Mouse (Mus musculus): Measurements from ENCODE around the gene Mmp23. TPM values are rescaled to one million over a fixed set of nuclear protein-coding genes. Genes with fewer than 3 reads are reported as not detected.
"Not testable (repeated sequence)": the region's sequence is repeated elsewhere in the genome, so short reads cannot be mapped to it uniquely, and the experiment has no call there.

The Mmp23 gene
- polyA plus RNA-seq, 2 experiments, result 19.8 to 34.7 TPM

GRCm38 (mm10) chr4:155645721-155646120 lies 7.5 kb downstream of the Mmp23 start:
- WGBS, result 95% methylated on average over 5 of the region's 5 CpGs
- no peak overlapping the region for H3K27ac ChIP-seq (replicated peaks; ENCODE audit: low read depth, low read length)
- no peak for TF ChIP-seq POLR2A (IDR thresholded peaks at IDR 0.05; ENCODE audit: borderline replicate concordance, extremely low read depth, insufficient read depth, insufficient read length)
- H3K4me3 ChIP-seq (replicated peaks; ENCODE audit: low read length), result no peak overlapping the region
- H3K27me3 ChIP-seq (ENCODE audit: control insufficient read depth, insufficient read depth, low read length), result 0 out of 2 replicates have a peak, but pooled peaks cover under 1% of the 10 kb centered on the region
- DNase-seq (ENCODE audit: low spot score) (no peak), ATAC-seq (ENCODE audit: low FRiP score, low read depth) (no peak)
- no peaks in the 10 kb centered on the region for H3K4me1 ChIP-seq (ENCODE audit: control insufficient read depth, insufficient read depth, low read length)
- H3K36me3 ChIP-seq (ENCODE audit: control insufficient read depth, insufficient read depth, low read length), result peaks cover 92% of the 10 kb centered on the region
- no peak overlapping the region for H3K9ac ChIP-seq (ENCODE audit: low read depth, low read length, severe bottlenecking)
- no peak overlapping the region for H3K4me2 ChIP-seq (replicated peaks; ENCODE audit: low read depth, low read length, severe bottlenecking)
- no peaks in the 10 kb centered on the region for H3K9me3 ChIP-seq (ENCODE audit: control insufficient read depth, low read length)

GRCm38 (mm10) chr4:155645308-155645707 lies 7.9 kb downstream of the Mmp23 start, which contains the start of gene Gm10563:
Gene Gm10563, minus strand, starts transcription at chr4:155645408.
- WGBS, result 93% methylated on average over 2 of the region's 2 CpGs
- not testable (repeated sequence) for H3K4me1 ChIP-seq (ENCODE audit: control insufficient read depth, insufficient read depth, low read length); H3K4me2 ChIP-seq (replicated peaks; ENCODE audit: low read depth, low read length, severe bottlenecking); H3K9ac ChIP-seq (ENCODE audit: low read depth, low read length, severe bottlenecking); ATAC-seq (ENCODE audit: low FRiP score, low read depth); DNase-seq (ENCODE audit: low spot score); H3K9me3 ChIP-seq (ENCODE audit: control insufficient read depth, low read length); H3K27ac ChIP-seq (replicated peaks; ENCODE audit: low read depth, low read length); H3K27me3 ChIP-seq (ENCODE audit: control insufficient read depth, insufficient read depth, low read length); H3K4me3 ChIP-seq (replicated peaks; ENCODE audit: low read length)
- H3K36me3 ChIP-seq (ENCODE audit: control insufficient read depth, insufficient read depth, low read length), result peaks cover 92% of the 10 kb centered on the region

- peaks cover 89% of the 10 kb centered on the region for H3K36me3 ChIP-seq (ENCODE audit: control insufficient read depth, insufficient read depth, low read length)
- no peak for ATAC-seq (ENCODE audit: low FRiP score, low read depth)
Measured at GRCm38 (mm10) chr4:155643531-155643930, 9.7 kb downstream of the Mmp23 start.

GRCm38 (mm10) chr4:155635766-155636499 lies 17.3 kb downstream of the Mmp23 start:
- no peak for DNase-seq (ENCODE audit: low spot score)
- Histone ChIP-seq H3K4me3 (replicated peaks; ENCODE audit: low read length) (no peak overlapping the region), H3K27me3 (ENCODE audit: control insufficient read depth, insufficient read depth, low read length) (no peaks in the 10 kb centered on the region), H3K9me3 (ENCODE audit: control insufficient read depth, low read length) (no peaks in the 10 kb centered on the region), H3K4me1 (ENCODE audit: control insufficient read depth, insufficient read depth, low read length) (no peaks in the 10 kb centered on the region), H3K36me3 (ENCODE audit: control insufficient read depth, insufficient read depth, low read length) (peaks cover 90% of the 10 kb centered on the region), H3K9ac (ENCODE audit: low read depth, low read length, severe bottlenecking) (no peak overlapping the region), H3K4me2 (replicated peaks; ENCODE audit: low read depth, low read length, severe bottlenecking) (no peak overlapping the region), H3K27ac (replicated peaks; ENCODE audit: low read depth, low read length) (no peak overlapping the region)
- ATAC-seq (ENCODE audit: low FRiP score, low read depth), result no peak
- TF ChIP-seq POLR2A (IDR thresholded peaks at IDR 0.05; ENCODE audit: borderline replicate concordance, extremely low read depth, insufficient read depth, insufficient read length), result no peak

More at GRCm38 (mm10) chr4:155643531-155643930, 9.7 kb downstream of the Mmp23 start:
- 97% methylated on average over 1 of the region's 1 CpGs for WGBS
- Histone ChIP-seq H3K4me2 (replicated peaks; ENCODE audit: low read depth, low read length, severe bottlenecking) (no peak overlapping the region), H3K9me3 (ENCODE audit: control insufficient read depth, low read length) (no peaks in the 10 kb centered on the region), H3K27me3 (ENCODE audit: control insufficient read depth, insufficient read depth, low read length) (no peaks in the 10 kb centered on the region), H3K27ac (replicated peaks; ENCODE audit: low read depth, low read length) (no peak overlapping the region), H3K9ac (ENCODE audit: low read depth, low read length, severe bottlenecking) (no peak overlapping the region), H3K4me1 (ENCODE audit: control insufficient read depth, insufficient read depth, low read length) (no peaks in the 10 kb centered on the region), H3K4me3 (replicated peaks; ENCODE audit: low read length) (no peak overlapping the region)
- DNase-seq (ENCODE audit: low spot score), result no peak
- no peak for TF ChIP-seq POLR2A (IDR thresholded peaks at IDR 0.05; ENCODE audit: borderline replicate concordance, extremely low read depth, insufficient read depth, insufficient read length)

- Histone ChIP-seq H3K4me1 (ENCODE audit: control insufficient read depth, insufficient read depth, low read length) (no peaks in the 10 kb centered on the region), H3K4me2 (replicated peaks; ENCODE audit: low read depth, low read length, severe bottlenecking) (no peak overlapping the region), H3K4me3 (replicated peaks; ENCODE audit: low read length) (no peak overlapping the region), H3K9me3 (ENCODE audit: control insufficient read depth, low read length) (no peaks in the 10 kb centered on the region), H3K27ac (replicated peaks; ENCODE audit: low read depth, low read length) (no peak overlapping the region), H3K36me3 (ENCODE audit: control insufficient read depth, insufficient read depth, low read length) (peaks cover 77% of the 10 kb centered on the region), H3K27me3 (ENCODE audit: control insufficient read depth, insufficient read depth, low read length) (no peaks in the 10 kb centered on the region), H3K9ac (ENCODE audit: low read depth, low read length, severe bottlenecking) (no peak overlapping the region)
- no peak for ATAC-seq (ENCODE audit: low FRiP score, low read depth)
- 92% methylated on average over 6 of the region's 6 CpGs for WGBS
- TF ChIP-seq POLR2A (IDR thresholded peaks at IDR 0.05; ENCODE audit: borderline replicate concordance, extremely low read depth, insufficient read depth, insufficient read length), result no peak
- no peak for DNase-seq (ENCODE audit: low spot score)
Measured at GRCm38 (mm10) chr4:155630267-155630666, 22.9 kb downstream of the Mmp23 start.
